Mouse (Mus musculus): ENCODE measurements around the gene Cd86. TPM values are rescaled to one million over a fixed set of nuclear protein-coding genes. Genes with fewer than 3 reads are reported as not detected.
A peak's percentile ranks its signal among the peaks of the same experiment; 100 is the strongest.

Cd86 gene
- 0.88 and 1.2 TPM in 2 replicates for polyA plus RNA-seq (2015; fragmentation: Nextera tagmentation; extraction: Ambion mirVana)

GRCm38 (mm10) chr16:36665782-36666181 is at the start of gene Cd86:
Gene Cd86 (minus strand): TSS chr16:36666081.
- 72% methylated on average over 13 of the region's 13 CpGs for WGBS
- no peaks in the 10 kb centered on the region for H3K4me1 ChIP-seq
- no peaks in the 10 kb centered on the region for H3K27me3 ChIP-seq
- H3K9me3 ChIP-seq, result no peaks in the 10 kb centered on the region
- H3K27ac ChIP-seq, result no peak within 1 kb of the TSS
- no peaks in the 10 kb centered on the region for H3K36me3 ChIP-seq
- H3K4me3 ChIP-seq, result no peak within 1 kb of the TSS
- no peak within 1 kb of the TSS for H3K9ac ChIP-seq
- H3K4me2 ChIP-seq (replicated peaks), result no peak within 1 kb of the TSS
- ATAC-seq (ENCODE audit: low FRiP score, low read depth), result no peak

DNA sequence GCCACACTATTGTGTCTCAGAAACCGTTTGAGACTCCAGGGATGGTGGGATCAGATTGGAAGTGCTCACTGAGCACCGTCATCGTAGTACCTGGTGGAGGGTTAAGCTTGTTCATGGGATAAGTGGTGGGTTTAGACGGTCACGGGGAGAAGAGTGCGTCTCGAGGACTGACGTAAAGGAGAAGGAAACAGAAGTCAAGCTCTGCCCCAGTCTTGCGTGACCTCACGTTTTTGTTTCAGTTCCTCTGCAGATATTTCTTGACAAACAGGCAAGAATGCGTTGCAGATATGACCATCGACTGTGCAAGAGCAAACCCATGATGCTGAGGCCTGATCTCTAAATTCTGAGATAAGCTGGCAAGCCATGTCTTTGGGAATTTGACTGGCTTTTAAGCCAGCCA is 45.9 kb upstream of the Cd86 start:
- H3K4me1 ChIP-seq, result no peaks in the 10 kb centered on the region
- no peak for ATAC-seq (ENCODE audit: low FRiP score, low read depth)
- H3K4me3 ChIP-seq, result no peak overlapping the region
- H3K27me3 ChIP-seq, result no peaks in the 10 kb centered on the region
- H3K4me2 ChIP-seq (replicated peaks), result no peak overlapping the region
- no peaks in the 10 kb centered on the region for H3K36me3 ChIP-seq
- H3K9ac ChIP-seq, result no peak overlapping the region
- H3K27ac ChIP-seq, result no peak overlapping the region
- no peaks in the 10 kb centered on the region for H3K9me3 ChIP-seq
- 88% methylated on average over 12 of the region's 12 CpGs for WGBS

- H3K9me3 ChIP-seq, result no peaks in the 10 kb centered on the region
- no peak overlapping the region for H3K4me2 ChIP-seq (replicated peaks)
- no peak overlapping the region for H3K9ac ChIP-seq
- no peaks in the 10 kb centered on the region for H3K4me1 ChIP-seq
- 94% methylated on average over 2 of the region's 2 CpGs for WGBS
- ATAC-seq (ENCODE audit: low FRiP score, low read depth), result no peak
- no peaks in the 10 kb centered on the region for H3K27me3 ChIP-seq
- H3K27ac ChIP-seq, result no peak overlapping the region
- no peak overlapping the region for H3K4me3 ChIP-seq
- H3K36me3 ChIP-seq, result no peaks in the 10 kb centered on the region
Measured at GRCm38 (mm10) chr16:36710794-36711193, 44.9 kb upstream of the Cd86 start.

GRCm38 (mm10) chr16:36709405-36709804 is 43.5 kb upstream of the Cd86 start:
- no peak overlapping the region for H3K9ac ChIP-seq
- no peak overlapping the region for H3K4me3 ChIP-seq
- no peak overlapping the region for H3K4me2 ChIP-seq (replicated peaks)
- no peaks in the 10 kb centered on the region for H3K27me3 ChIP-seq
- no peak for ATAC-seq (ENCODE audit: low FRiP score, low read depth)
- no peaks in the 10 kb centered on the region for H3K9me3 ChIP-seq
- no peaks in the 10 kb centered on the region for H3K36me3 ChIP-seq
- 92% methylated on average over 17 of the region's 17 CpGs for WGBS
- no peaks in the 10 kb centered on the region for H3K4me1 ChIP-seq
- H3K27ac ChIP-seq, result no peak overlapping the region

DNA sequence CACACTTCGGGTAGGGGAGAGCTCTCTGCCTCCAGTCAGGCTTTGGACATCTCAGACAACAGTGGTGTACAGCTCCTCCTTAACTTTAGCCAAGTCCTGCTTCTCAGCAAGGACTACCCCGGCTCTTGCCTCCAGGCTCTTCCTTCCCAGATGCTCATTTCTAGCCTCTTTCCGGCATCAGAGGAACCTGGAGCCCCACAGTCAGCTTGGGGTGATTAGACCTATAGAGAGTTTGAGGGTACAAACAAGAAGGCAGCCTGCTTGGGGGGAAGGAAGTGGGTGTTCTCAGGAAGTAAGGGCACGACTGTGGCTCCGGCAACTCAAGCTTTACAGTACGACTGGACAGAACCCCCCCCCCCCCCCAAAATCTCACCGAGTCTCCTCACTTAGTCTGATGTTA is 42.9 kb upstream of the Cd86 start:
- no peak for ATAC-seq (ENCODE audit: low FRiP score, low read depth)
- WGBS, result 72% methylated on average over 7 of the region's 7 CpGs
- H3K27ac ChIP-seq, result no peak overlapping the region

GRCm38 (mm10) chr16:36707702-36708423 is 42.0 kb upstream of the Cd86 start:
- no peak for ATAC-seq (ENCODE audit: low FRiP score, low read depth)
- Histone ChIP-seq H3K9ac (no peak overlapping the region), H3K4me3 (no peak overlapping the region), H3K27me3 (no peaks in the 10 kb centered on the region), H3K4me1 (no peaks in the 10 kb centered on the region), H3K36me3 (no peaks in the 10 kb centered on the region), H3K27ac (no peak overlapping the region), H3K9me3 (no peaks in the 10 kb centered on the region), H3K4me2 (replicated peaks) (no peak overlapping the region)
- WGBS, result 73% methylated on average over 6 of the region's 6 CpGs

More for the DNA sequence above, 42.9 kb upstream of the Cd86 start:
- Histone ChIP-seq H3K36me3 (no peaks in the 10 kb centered on the region), H3K9ac (no peak overlapping the region), H3K27me3 (no peaks in the 10 kb centered on the region), H3K4me2 (replicated peaks) (no peak overlapping the region), H3K4me1 (no peaks in the 10 kb centered on the region), H3K4me3 (no peak overlapping the region), H3K9me3 (no peaks in the 10 kb centered on the region)

GRCm38 (mm10) chr16:36700484-36700883 is 34.6 kb upstream of the Cd86 start:
- ATAC-seq (ENCODE audit: low FRiP score, low read depth), result no peak
- H3K4me2 ChIP-seq (replicated peaks), result no peak overlapping the region
- 87% methylated on average over 2 of the region's 2 CpGs for WGBS

GRCm38 (mm10) chr16:36697331-36697730 is 31.4 kb upstream of the Cd86 start:
- no peak overlapping the region for H3K4me2 ChIP-seq (replicated peaks)
- H3K4me1 ChIP-seq, result peaks cover 9% of the 10 kb centered on the region
- 91% methylated on average over 8 of the region's 8 CpGs for WGBS
- H3K9ac ChIP-seq, result no peak overlapping the region
- no peak for ATAC-seq (ENCODE audit: low FRiP score, low read depth)
- H3K9me3 ChIP-seq, result no peaks in the 10 kb centered on the region
- no peak overlapping the region for H3K27ac ChIP-seq
- peaks cover 28% of the 10 kb centered on the region for H3K27me3 ChIP-seq
- no peaks in the 10 kb centered on the region for H3K36me3 ChIP-seq
- H3K4me3 ChIP-seq, result no peak overlapping the region

More at GRCm38 (mm10) chr16:36700484-36700883, 34.6 kb upstream of the Cd86 start:
- no peak overlapping the region for H3K27ac ChIP-seq
- H3K4me3 ChIP-seq, result no peak overlapping the region
- H3K9ac ChIP-seq, result no peak overlapping the region
- H3K9me3 ChIP-seq, result no peaks in the 10 kb centered on the region
- no peaks in the 10 kb centered on the region for H3K4me1 ChIP-seq
- no peaks in the 10 kb centered on the region for H3K36me3 ChIP-seq
- 0 out of 2 replicates have a peak, but pooled peaks cover 3% of the 10 kb centered on the region for H3K27me3 ChIP-seq

DNA sequence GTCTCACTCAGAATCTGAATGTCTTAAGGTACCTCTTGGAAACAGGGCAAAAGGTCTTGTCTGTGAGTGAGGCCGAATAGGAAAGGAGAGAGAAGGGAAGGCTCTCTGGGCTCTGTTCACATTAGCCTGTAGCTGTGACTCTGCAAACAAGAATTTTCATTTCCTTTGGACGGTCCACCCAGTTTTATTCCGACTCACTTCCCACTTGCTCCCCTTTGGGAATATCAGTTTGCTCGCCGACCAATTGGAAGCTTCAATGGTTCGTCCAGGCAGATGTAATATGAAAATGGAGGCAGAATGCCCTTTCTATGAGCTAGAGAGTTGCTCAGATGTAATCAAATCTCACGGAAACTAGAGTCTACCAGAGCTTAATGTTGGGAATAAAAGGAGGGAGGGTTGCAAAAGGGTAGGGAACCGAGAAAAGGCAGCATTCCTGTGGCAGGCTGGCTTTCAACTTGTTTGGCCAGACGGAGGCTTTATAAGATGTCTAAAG is 29.0 kb upstream of the Cd86 start:
- Histone ChIP-seq H3K4me1 (peaks cover 9% of the 10 kb centered on the region), H3K36me3 (no peaks in the 10 kb centered on the region), H3K27ac (no peak overlapping the region), H3K4me3 (no peak overlapping the region), H3K9ac (no peak overlapping the region), H3K4me2 (replicated peaks) (peak overlapping the region; percentile 85), H3K9me3 (no peaks in the 10 kb centered on the region), H3K27me3 (peaks cover 30% of the 10 kb centered on the region)
- WGBS, result 40% methylated on average over 9 of the region's 9 CpGs
- ATAC-seq (ENCODE audit: low FRiP score, low read depth), result peak; percentile 58; the same call in 1 of the 2 replicates

DNA sequence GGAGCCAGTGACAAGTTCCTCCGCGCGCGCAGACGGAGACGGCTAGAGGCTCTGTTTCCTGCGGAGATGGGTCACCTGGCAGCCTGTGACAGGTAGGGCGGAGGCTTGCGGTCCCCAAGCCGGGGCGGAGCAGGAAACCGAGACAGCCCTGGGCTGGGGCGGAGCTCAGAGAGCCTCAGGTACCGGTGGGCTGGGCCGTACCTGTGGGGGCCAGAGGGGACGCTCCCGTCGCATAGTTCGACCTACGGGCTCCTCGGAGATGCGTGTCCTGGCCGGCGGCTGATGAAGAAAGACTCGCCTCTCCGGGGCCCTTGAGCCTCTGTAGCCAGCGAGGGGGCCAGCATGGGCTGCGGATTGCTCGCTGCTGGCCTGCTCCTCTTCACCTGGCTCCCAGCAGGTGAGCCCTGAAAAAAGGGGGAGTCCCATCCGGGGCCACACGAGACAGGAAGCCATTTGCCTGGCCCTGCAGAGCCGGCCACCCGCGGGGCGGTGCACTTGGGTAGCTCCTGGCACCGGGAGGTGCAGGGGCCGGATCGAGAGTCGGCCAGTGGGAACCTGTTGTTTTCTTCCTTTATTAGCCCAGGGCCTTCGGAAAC is 28.0 kb upstream of the Cd86 start, which contains the start of gene Ildr1:
Gene Ildr1, plus strand, starts transcription at position 161 of the 596 bp plus-strand sequence.
- ATAC-seq (ENCODE audit: low FRiP score, low read depth), result peak; percentile 21; the same call in 1 of the 2 replicates
- Histone ChIP-seq H3K4me2 (replicated peaks) (peak within 1 kb of the TSS; percentile 85), H3K9ac (peak within 1 kb of the TSS; percentile 60), H3K36me3 (no peaks in the 10 kb centered on the region), H3K9me3 (no peaks in the 10 kb centered on the region), H3K27me3 (peaks cover 30% of the 10 kb centered on the region), H3K4me1 (peaks cover 9% of the 10 kb centered on the region), H3K4me3 (peak within 1 kb of the TSS; percentile 48), H3K27ac (no peak within 1 kb of the TSS)
- 1% methylated on average over 40 of the region's 40 CpGs for WGBS

DNA sequence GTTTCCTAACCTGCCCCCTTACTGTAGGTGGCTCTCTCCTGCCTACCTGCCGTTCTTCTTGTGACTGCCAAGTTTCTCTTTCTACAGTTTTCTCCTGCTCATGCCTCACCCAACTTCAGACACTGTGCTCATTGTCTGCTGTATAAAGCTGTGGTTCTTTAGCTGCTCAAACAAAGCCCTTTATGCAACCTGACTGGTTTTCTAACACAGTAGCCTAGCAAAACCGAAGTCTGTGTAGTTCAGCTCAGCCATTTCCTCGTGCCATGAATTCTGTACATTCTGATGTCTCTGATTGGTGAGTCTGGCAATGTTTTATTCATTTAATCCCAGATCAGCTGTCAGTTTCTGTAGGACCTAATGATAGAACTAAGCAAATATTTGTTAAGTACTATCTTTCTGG is 25.6 kb upstream of the Cd86 start:
- WGBS, result 67% methylated on average over 3 of the region's 3 CpGs
- H3K27ac ChIP-seq, result no peak overlapping the region
- peaks cover 9% of the 10 kb centered on the region for H3K4me1 ChIP-seq
- H3K4me3 ChIP-seq, result no peak overlapping the region
- no peaks in the 10 kb centered on the region for H3K36me3 ChIP-seq
- peaks cover 30% of the 10 kb centered on the region for H3K27me3 ChIP-seq
- H3K9me3 ChIP-seq, result no peaks in the 10 kb centered on the region
- no peak overlapping the region for H3K9ac ChIP-seq
- no peak overlapping the region for H3K4me2 ChIP-seq (replicated peaks)
- ATAC-seq (ENCODE audit: low FRiP score, low read depth), result no peak

GRCm38 (mm10) chr16:36688076-36688475 is 22.2 kb upstream of the Cd86 start:
- Histone ChIP-seq H3K9me3 (no peaks in the 10 kb centered on the region), H3K4me3 (no peak overlapping the region), H3K27ac (no peak overlapping the region), H3K4me2 (replicated peaks) (no peak overlapping the region), H3K9ac (no peak overlapping the region), H3K27me3 (peaks cover 8% of the 10 kb centered on the region), H3K4me1 (no peaks in the 10 kb centered on the region), H3K36me3 (no peaks in the 10 kb centered on the region)
- no peak for ATAC-seq (ENCODE audit: low FRiP score, low read depth)
- WGBS, result 92% methylated on average over 2 of the region's 2 CpGs

All from limb, embryonic 13.5 days (tissue).